Mouse (Mus musculus) thymus, postnatal 0 days (tissue): ENCODE data around the gene Ano4. TPM values are rescaled to one million over a fixed set of nuclear protein-coding genes. Genes with fewer than 3 reads are reported as not detected.

Experiments used
- DNase-seq: peaks from one replicate; pipeline ENCODE4 v3.0.0-alpha.2; 2015; ENCODE audit warnings: low spot score
- polyA plus RNA-seq: library from polyadenylated mRNA; unstranded; fragments of >200 nt; fragmentation: Nextera tagmentation; extraction: Ambion mirVana; gene quantifications from 2 replicates; pipeline ENCODE4 v1.2.1, GENCODE M21; 2015

Ano4 gene
- polyA plus RNA-seq, 1 experiment from 2014 or later: 0.03 TPM

GRCm38 (mm10) chr10:88968586-88968985 lies 376.0 kb downstream of the Ano4 start:
- DNase-seq: no peak

- no peak for DNase-seq
Measured at GRCm38 (mm10) chr10:88960791-88961190, 383.8 kb downstream of the Ano4 start.

DNA sequence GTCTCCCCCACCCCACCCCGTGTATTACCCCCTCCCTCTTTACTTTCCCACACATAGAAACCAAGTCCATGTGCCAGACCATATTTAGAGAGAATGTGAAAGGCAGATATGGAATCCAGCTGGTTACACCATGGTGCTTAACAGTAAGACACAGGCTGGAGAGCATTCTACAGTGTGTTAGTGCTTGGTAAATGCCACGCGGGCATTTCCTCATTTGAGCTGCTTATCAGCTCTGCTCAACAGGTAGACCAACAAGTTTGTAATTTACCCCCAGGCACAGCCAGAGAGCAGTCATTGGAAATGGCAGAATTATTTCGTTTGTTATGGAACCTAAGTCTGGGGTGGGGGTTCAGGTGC lies 394.3 kb downstream of the Ano4 start:
- no peak for DNase-seq

- DNase-seq: no peak
Measured at GRCm38 (mm10) chr10:88949649-88950296, 394.8 kb downstream of the Ano4 start.

Other genes starting within 250 kb of the Ano4 start
- gene Gas2l3, start 99.2 kb upstream of the Ano4 start, polyA plus RNA-seq: 7.9 and 10.4 TPM in 2 replicates
- 0.20 and 0.30 TPM in 2 replicates for gene Nr1h4, start 188.8 kb upstream of the Ano4 start, polyA plus RNA-seq